Mouse (Mus musculus) urinary bladder, postnatal 25 days (tissue): ENCODE measurements around the gene Tmem258.
A peak's percentile ranks its signal among the peaks of the same experiment; 100 is the strongest.

ENCODE experiments used
- DNase-seq: peaks from one replicate; pipeline ENCODE4 v3.0.0; 2022; ENCODE audit warnings: low spot score

Gene Tmem258

GRCm38 (mm10) chr19:10184096-10184495 is 19.7 kb upstream of the Tmem258 start:
- peak; percentile 31 for DNase-seq

GRCm38 (mm10) chr19:10185876-10186275 is 17.9 kb upstream of the Tmem258 start:
- no peak for DNase-seq

GRCm38 (mm10) chr19:10186569-10186968 is 17.2 kb upstream of the Tmem258 start:
- DNase-seq, result no peak

- DNase-seq, result no peak
Measured at GRCm38 (mm10) chr19:10188281-10188811, 15.5 kb upstream of the Tmem258 start.

- DNase-seq, result no peak
Measured at GRCm38 (mm10) chr19:10189022-10189421, 14.8 kb upstream of the Tmem258 start.

- DNase-seq, result no peak
Measured at GRCm38 (mm10) chr19:10189940-10190339, 13.9 kb upstream of the Tmem258 start.

- peak; percentile 75 for DNase-seq
Measured at GRCm38 (mm10) chr19:10190796-10191195, 13.0 kb upstream of the Tmem258 start.

- no peak for DNase-seq
Measured at GRCm38 (mm10) chr19:10191326-10191725, 12.5 kb upstream of the Tmem258 start.

GRCm38 (mm10) chr19:10194337-10194736 is 9.5 kb upstream of the Tmem258 start:
- DNase-seq, result no peak

- no peak for DNase-seq
Measured at GRCm38 (mm10) chr19:10195252-10195651, 8.6 kb upstream of the Tmem258 start.

- DNase-seq, result no peak
Measured at GRCm38 (mm10) chr19:10197130-10197529, 6.7 kb upstream of the Tmem258 start.

- DNase-seq, result no peak
Measured at GRCm38 (mm10) chr19:10198286-10198685, 5.5 kb upstream of the Tmem258 start.

GRCm38 (mm10) chr19:10198723-10199122 is 5.1 kb upstream of the Tmem258 start:
- DNase-seq, result peak; percentile 89

- DNase-seq, result no peak
Measured at GRCm38 (mm10) chr19:10203146-10203847, 517 bp upstream of the Tmem258 start.

- DNase-seq, result no peak
Measured at GRCm38 (mm10) chr19:10204616-10205001, 795 bp downstream of the Tmem258 start.

- no peak for DNase-seq
Measured at GRCm38 (mm10) chr19:10205051-10205450, 1.2 kb downstream of the Tmem258 start.

GRCm38 (mm10) chr19:10208851-10209250 is 5.0 kb downstream of the Tmem258 start:
- DNase-seq, result no peak

- no peak for DNase-seq
Measured at GRCm38 (mm10) chr19:10210885-10211284, 7.1 kb downstream of the Tmem258 start.

GRCm38 (mm10) chr19:10213796-10214471 is 10.1 kb downstream of the Tmem258 start:
- DNase-seq, result no peak

GRCm38 (mm10) chr19:10216101-10216500 is 12.3 kb downstream of the Tmem258 start:
- DNase-seq, result no peak

GRCm38 (mm10) chr19:10219108-10219507 is 15.3 kb downstream of the Tmem258 start:
- peak; percentile 46 for DNase-seq

- no peak for DNase-seq
Measured at GRCm38 (mm10) chr19:10219593-10219992, 15.8 kb downstream of the Tmem258 start.

- DNase-seq, result no peak
Measured at GRCm38 (mm10) chr19:10221585-10221984, 17.8 kb downstream of the Tmem258 start.
